Mouse (Mus musculus): Measurements from ENCODE around the gene Osm.

Osm gene

DNA sequence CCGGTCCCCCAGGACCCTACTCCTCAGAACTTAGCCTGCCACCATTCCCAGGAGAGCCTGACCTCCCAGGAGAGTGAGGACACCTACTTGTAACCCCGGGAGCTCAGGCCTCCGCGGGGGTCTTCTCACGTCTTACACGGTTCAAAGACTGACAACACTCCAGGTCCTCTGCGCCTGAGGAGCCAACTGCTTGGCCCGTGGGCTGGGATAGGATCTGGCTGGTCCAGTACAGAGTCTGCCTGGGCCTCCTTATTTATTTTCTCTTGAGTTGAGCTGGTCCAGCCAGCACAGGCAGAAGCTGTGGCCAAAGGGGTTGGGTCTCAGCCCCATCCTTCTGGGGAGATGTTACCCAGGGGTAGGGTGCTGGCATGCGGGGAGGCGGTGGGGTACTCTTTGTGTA, 21.2 kb upstream of the Osm start:
- no peak for ATAC-seq (ENCODE audit: low TSS enrichment)

DNA sequence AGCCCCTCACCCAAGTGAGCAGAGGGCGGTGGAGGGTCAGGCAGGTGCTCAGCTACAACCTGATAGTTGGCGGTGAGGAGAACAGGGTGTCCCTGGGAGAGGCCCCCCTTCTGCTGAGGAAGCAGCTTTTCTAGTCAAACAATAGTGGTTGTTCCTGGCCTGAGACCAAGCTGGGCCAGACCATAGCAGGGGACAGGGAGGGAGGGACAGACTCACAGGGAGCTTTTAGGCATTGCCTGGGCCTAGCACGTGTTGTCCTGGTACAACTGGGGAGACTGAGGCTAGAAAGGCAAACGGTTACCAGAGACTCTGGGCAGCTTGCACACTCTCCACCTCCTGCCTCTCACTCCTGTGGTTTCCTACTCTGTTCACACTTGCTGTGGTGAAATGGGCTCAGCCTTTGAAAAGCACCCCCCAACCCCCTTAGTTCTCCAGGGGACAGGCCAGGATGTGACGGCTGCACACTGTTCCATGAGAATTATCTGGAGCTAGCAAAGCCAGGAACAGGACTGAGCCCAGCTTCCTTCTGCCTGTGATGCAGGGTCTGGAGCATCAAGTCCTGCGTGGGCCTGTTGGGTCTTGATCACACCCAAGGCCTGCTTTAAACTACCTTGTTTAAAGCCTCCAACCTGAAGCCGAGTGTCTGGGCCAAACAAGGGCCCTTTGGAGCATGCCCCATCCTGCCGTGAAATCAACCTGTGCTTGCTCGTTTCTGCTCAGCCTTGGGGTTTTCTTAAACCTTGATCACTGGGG, 19.8 kb upstream of the Osm start:
- ATAC-seq (ENCODE audit: low TSS enrichment) = no peak

DNA sequence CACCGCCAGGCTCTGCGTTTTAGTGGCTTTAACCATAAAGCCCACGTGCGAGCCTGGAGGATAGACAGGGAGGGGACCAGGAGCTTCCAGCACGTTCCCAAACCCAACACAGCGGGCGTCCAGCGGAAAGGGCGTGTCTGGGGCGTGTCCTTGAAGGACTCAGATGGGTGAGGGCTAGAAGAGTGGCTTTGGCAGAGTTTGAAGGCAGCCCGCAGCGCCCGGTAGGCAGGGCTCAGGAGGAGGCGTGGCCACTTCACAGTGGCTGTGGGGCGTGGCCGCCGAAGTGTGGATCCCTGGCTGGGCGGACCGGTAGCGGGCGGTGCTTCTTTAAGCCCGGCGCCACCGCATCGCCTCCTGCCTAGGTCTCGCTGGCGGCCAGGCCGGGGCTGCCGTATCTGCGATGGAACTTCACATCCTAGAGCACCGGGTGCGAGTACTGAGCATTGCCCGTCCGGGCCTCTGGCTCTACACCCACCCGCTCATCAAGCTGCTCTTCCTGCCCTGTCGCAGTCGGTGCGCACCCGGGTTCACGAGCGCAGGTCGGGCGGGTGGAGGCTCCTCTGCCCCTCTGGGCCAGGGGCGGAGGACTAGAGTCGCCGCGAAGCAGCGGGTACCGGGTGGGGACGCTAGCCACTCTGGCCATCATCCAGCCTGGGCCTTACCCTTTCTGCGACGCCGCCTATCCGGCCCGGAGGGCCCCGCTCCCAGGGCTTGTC, 18.1 kb upstream of the Osm start, which contains the start of gene Castor1:
Gene Castor1, plus strand, starts transcription at position 312 of the 716 bp plus-strand sequence.
- ATAC-seq (ENCODE audit: low TSS enrichment) = peak; percentile 35; the same call in 1 of the 2 replicates

DNA sequence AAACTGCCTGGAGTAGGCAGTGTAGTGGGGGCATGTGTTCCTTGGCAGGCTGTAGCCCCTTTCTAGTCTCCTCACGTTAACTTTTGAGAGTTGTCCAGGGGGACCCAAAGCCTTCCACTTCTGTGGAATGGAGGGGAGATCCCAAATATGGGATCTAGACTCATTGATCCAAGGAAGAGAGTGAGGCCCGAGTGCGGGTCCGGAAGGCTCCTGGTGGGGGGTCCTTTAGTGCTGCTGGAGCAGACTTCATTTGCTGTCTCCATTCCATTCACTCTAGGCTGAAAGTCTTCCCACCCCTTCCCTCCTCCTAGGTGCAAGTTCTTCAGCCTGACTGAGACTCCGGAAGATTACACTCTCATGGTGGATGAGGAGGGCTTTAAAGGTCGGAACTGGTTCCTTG, 17.6 kb upstream of the Osm start:
- no peak for ATAC-seq (ENCODE audit: low TSS enrichment)

DNA sequence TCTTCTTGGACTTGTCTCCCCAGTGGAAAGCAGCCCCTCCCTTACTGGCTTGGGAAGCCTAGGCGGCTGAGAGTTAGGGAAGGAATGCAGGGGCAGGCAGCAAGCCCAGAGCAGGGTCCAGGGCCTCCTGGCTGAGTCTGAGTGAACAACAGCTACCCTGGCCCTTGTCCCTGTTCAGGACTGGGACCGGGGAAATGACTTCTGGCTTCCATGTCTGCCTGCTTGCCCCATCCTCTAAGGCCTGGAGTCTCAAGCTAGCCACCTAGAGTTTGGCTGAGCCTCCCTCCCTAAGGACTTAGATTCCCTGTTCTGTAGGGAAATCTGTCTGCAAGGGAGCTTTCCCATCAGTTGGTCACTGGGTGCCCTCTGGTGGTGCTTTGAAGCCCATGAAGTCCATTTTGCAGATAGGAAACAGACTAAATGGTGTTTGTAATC, 16.9 kb upstream of the Osm start:
- ATAC-seq (ENCODE audit: low TSS enrichment) = peak; percentile 74

DNA sequence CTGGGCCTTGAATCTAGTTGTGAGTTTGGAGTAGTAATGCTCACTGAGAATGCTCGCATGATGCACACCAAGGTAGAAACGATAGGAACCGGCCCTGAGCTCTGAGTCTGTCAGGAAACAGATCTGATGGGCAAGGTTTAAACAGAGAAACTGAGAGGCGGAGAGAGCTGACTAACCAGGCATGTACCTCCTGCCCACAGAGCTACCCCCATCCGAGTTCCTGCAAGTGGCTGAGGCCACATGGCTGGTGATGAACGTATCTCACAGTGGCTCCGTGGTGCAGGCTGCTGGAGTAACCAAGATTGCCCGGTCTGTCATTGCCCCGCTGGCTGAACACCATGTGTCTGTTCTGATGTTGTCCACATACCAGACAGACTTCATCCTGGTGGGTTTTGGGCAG, 16.3 kb upstream of the Osm start:
- ATAC-seq (ENCODE audit: low TSS enrichment) = peak; percentile 10; the same call in 1 of the 2 replicates

DNA sequence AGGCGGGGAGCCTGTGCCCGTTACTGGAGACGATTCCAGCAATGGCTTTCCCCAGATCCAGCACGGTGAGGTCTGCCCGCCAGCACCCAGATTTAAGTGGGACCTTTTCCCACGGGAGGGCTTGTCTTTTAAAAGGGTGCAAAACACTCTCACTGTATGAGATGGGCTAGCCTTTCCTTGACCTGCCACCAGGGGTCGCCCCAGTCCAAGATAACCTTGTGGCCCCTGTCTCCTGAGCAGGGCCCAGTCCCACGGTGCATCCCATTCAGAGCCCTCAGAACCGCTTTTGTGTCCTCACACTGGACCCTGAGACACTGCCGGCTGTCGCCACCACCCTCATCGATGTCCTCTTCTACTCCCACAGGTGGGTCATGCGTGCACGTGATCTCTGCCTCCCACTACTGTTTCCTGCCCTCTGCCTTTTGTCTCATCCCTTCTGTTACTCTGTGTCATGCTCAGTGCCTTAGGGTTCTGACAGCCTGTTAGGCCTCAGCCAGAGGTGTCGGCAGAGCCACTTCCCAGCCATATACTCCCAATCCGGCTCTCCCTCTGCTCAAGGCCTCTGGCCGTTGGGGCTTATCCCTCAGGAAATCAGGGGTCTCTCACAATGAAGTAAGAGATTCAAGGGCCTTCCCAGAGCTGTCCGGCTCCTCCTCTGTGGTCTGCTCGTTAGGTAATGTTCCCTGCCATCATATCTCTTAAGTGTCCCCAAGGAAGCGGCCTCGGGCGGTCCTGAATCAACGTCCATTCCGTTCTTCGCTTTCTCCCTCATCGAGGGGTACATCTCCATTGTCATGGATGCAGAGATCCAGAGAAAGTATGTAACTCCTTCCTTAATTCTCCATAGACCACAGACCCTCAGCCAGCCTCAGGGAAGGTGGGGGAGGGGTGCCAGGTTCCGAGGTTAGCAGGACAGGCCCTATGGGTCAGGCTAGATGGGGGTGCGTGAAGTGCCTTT, 15.5 kb upstream of the Osm start:
- ATAC-seq (ENCODE audit: low TSS enrichment) = no peak

DNA sequence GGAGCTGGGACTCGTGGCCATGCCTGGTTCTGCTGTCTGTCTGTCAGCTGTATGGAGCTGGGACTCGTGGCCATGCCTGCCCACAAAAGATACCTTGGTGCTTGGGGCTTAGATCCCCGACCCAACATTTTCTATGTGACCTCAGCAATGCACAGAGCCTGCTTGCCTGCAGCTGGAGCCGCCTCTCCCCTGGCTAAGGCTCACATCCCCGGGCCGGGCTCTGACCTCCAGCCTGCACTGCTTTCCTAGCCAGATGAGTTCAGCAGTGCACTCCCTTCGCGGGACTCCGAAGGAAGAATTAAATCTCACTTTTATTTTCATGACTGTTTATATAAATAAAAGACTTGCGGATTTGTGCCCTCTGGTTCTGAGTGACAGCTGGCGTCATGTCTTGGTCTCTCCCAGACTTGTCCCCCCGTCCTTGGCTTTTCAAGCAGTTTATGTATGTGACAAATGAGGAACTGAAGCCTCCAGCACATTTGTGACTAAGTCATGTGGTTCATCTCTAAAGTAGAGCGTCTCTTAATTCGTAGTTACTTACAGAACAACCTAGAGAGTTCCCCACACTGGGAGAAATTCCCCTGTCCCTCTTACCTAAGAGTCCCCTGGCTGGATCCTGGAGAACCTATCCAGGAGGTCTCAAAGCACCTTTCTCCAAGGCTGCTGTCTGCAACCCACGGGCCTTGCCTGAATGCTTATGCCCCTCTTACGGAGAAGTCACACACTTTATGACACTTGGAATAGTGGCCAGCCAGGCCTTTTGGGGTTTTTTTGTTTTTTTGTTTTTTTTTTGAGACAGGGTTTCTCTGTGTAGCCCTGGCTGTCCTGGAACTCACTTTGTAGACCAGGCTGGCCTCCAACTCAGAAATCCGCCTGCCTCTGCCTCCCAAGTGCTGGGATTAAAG, 13.9 kb upstream of the Osm start:
- ATAC-seq (ENCODE audit: low TSS enrichment) = no peak

DNA sequence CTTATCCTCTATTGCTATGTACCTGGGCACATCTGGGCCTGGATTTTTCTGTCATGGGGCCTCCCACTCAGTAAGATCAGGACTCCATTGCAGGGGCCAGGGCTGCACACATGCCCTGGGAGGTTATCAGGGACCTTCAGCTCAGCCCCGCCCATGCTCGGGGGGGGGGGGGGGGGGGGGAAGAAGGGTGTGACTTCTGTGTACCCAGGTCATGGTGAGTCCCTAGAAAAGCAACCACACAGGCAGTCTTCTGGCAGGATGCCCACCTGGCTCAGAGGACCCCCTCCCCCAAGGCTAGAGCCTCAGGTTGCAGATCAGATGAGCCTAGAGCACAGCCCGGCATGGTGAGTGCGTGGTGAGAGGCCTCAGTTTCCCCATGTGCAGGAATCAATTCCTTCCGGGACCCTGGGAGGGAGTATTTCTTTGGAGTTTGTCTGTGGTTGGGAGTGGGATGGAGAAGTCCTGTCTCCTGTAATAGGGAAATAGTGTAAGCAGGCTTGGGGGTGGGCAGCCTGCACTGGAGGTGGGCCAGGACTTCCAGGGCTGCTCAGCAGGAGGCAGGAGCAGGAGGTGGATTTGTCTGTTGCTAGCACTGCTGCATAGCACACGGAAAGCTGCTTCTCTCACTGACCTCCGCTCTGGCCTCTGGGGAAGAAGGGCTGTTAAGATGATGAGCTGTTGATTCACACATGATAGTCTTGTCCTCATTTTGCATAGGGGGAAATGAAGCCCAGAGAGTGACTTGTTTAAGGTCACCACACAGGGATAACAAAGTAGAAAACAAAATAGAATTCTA, 12.6 kb upstream of the Osm start:
- ATAC-seq (ENCODE audit: low TSS enrichment) = no peak

DNA sequence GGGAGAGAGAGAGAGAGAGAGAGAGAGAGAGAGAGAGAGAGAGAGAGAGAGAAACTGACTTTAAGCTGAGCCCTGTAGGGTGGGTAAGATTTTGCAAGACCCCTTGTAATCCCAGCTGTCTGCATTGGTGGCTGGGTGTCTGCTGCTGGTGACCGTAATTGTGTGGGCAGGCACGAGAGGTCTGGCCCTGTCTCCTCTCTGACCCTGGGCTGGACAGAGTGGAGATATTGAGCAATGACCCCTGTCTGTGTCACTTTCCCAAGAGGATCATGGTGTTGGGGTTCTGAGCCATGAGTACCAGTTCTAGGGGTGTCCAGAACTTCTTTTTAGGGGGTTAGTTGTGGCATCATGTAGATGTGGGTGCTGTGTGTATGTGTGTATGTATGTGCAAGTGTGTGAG, 12.0 kb upstream of the Osm start:
- no peak for ATAC-seq (ENCODE audit: low TSS enrichment)

DNA sequence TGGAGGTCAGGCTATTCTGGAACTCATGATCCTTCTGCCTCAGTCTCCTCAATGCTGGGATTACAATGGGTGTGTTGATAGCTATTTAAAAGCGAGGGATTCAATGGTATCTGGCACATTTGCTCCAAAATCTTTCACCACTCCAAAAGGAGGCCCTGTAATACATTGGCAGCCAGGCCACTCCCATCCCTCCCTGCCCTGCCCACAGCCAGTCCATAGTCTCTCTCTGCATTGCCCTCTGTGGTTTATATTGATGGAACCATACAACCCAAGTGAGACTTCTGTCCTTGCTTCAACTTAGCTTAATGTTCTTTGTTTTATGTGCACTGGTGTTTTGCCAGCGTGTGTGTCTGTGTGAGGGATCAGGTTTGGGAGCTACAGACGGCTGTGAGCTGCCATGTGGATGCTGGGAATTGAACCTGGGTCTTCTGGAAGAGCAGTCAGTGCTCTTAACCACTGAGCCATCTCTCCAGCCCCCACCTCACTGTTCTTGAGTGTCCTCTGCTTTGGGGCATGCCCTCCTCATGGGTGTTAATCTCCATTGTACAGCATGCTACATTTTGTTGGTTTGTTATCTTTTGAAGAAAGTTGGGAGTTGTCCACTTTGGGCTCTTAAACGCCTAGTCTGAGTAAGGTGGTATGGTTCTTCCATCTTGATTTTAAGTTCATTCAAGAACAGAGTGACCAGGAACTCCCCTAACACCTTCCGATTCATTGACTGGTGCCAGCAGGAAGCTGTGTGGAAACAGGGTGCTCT, 9.5 kb upstream of the Osm start:
- no peak for ATAC-seq (ENCODE audit: low TSS enrichment)

DNA sequence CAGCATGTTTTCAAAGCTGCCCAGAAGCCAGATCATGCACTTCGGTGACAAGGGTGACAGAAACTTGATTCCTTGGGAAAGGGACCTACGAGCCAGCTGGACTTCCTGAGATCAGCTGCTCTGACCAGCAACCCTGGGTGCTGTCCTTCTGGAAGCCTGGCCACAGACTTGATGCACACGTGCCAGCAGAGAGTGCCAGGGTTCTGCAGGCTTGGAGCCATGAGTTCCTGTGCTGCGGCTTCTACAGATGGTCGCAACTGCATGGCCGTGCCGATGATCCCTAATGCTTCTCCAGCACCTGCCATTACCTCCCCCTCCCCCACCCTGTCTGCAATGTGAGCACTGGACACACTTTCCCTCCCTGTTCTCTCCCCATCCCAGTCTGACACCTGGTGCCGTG, 7.8 kb upstream of the Osm start:
- no peak for ATAC-seq (ENCODE audit: low TSS enrichment)

DNA sequence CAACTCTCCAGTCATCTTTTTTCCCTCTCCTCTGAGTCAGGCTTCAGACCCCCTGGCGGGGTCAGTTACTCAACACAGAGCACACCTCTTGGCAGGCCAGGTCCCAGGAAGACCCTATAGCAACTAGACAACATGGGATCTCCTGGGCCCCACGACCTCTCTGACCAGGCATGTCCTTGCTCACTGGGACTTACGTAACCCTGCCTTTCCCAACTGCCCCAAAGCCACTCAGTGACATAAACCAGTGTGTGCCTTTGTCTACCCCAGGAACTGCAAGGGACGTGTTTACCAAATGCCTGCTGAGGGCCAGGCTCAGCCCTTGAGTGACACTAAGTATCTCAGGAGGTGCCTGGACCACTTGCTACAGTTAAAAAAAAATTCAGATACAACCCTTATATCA, 6.4 kb upstream of the Osm start:
- ATAC-seq (ENCODE audit: low TSS enrichment) = no peak

DNA sequence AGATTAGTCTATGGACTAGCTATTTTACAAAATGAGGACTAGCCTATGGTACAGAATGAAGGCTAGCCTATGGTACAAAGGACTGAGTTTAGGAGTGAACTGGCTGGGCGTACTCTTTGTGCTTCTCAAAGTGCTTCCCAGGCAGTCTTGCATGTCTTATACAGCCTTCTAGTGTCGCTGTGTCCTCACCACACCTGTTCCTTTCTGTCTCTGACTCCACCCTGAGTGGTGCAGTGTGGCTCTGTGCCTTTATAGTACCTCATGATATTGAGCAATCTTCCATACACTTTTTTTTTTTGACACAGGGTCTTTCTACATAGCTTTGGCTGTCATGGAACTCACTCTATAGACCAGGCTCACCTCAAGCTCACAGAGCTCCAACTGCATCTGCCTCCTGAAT, 4.8 kb upstream of the Osm start:
- ATAC-seq (ENCODE audit: low TSS enrichment) = no peak

DNA sequence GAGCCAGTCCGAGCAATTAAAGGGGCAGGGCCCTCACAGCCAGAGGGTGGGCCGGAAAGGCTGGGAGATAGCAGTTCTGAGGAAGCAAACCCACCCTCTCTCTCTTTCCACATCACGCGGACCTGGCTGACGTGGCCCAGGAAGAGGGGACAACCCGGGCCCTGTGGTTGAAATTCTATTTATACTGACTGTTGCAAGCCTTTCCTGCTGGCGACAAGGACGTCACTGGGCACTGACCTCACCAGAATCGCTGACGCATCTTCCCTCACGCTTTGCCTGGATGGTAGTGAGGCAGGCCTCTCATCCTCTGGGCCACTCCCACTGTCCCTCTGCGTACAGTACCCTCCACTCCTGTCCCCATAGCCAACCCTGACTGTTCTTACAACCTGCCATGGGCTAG, 3.6 kb upstream of the Osm start:
- no peak for ATAC-seq (ENCODE audit: low TSS enrichment)

DNA sequence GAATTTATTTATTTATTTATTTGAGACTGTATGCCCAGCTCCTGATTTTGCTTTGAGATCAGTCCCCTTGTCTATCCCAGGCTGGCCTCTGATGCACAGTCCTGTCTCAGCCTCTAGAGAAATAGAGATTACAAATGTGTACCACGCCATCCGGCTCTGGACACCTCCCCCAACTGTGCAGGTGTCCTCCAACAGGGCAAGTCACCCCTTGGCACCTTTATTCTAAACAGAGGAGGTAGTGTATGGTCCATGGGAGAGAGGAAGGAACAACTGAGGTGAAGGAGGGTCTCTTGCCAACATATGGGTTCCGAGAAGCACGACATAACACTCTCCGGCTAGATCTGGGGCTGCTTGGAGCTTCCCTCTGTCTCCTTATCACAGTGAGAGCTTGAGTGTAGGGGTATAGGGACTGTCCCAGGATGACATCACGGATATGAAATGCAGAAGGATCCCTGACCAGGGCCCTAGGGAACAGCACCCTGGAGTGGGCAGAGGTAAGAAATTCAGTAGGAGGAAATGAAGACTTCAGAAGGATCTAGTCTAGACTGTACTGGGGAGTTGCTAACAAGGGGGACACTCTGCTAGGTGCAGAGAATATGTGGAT, 1.1 kb upstream of the Osm start:
- ATAC-seq (ENCODE audit: low TSS enrichment) = no peak

DNA sequence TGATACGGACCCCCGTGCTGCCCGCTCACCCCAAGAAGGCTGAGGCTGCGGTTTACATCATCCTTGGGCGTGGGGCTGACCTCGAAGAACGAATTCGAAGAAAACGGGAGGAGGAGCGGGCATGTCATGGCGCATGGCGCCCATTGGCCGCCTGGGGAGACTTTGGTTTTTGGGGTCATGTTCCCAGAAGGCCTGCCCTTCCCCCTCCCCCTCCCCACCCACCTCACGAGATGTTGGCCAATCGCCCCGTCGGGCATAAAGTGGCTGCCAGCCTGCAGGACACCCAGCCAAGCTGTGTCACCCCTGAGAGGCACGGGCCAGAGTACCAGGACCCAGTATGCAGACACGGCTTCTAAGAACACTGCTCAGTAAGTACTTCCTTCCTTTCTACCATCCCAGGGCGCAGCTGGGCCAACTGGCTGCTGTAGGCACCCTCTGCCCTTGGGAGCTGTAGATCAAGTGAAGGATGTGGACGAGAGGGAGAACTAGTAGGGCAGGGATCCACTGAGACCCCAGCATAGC, 387 bp downstream of the Osm start:
- no peak for ATAC-seq (ENCODE audit: low TSS enrichment)

DNA sequence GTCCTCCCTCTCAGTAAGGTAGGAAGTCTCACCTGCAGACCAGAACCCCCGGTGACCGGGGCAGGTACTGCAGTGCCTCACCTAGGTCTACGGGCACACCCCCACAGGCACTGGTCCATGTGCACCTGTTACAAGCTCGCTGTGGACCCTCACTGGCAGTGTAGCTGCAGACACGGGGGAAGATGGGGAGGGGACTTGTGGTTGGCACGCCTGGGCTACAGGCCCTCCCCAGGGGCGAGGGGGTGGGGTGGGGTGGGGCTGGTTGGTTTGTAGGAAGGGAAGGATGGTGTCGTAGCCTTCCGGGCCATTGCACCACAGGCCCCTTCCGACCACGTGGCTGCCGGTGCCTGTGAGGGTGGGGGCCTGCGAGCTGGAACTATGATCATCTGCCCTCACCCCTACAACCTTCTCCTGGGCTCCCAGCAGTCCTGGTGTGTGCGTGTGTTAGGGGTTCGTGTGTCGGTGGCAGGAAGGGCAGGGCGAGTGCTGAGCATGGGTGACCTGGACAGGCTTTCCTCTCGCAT, 1.2 kb downstream of the Osm start:
- ATAC-seq (ENCODE audit: low TSS enrichment) = no peak

DNA sequence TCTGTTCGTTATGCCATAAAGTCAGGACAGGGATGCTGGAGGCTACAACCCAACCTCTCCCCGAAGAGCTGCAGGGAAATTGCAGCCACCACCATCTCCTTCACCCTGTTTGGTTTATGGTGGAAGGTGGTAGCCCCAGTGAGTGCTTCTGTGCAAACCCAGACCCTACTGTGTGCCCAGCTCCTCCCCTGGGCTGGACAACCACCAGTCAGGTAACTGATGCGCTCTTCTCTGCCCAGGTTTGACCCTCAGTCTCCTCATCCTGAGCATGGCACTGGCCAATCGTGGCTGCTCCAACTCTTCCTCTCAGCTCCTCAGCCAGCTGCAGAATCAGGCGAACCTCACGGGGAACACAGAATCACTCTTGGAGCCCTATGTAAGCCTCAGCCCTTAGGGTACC, 1.9 kb downstream of the Osm start:
- ATAC-seq (ENCODE audit: low TSS enrichment) = no peak
